Mouse (Mus musculus) myocyte (in vitro differentiated cells): Measurements from ENCODE around the gene Nup54. TPM values are rescaled to one million over a fixed set of nuclear protein-coding genes. Genes with fewer than 3 reads are reported as not detected.

Source experiments
- H3K27me3 ChIP-seq: one replicate; pipeline ENCODE4 v1.6.1; 2011; ENCODE audit not compliant: control insufficient read depth, insufficient read depth, insufficient read length
- H3K36me3 ChIP-seq: one replicate; pipeline ENCODE4 v1.6.1; 2011; ENCODE audit not compliant: control insufficient read depth, insufficient read depth
- H3K4me2 ChIP-seq: one replicate; pipeline ENCODE4 v1.6.1; 2011; ENCODE audit warnings: low read depth, control low read depth
- H3K4me3 ChIP-seq: one replicate; pipeline ENCODE4 v1.5.1; 2011; ENCODE audit warnings: mild to moderate bottlenecking, control low read depth, moderate library complexity
- H3K79me2 ChIP-seq: one replicate; pipeline ENCODE4 v1.6.1; 2011; ENCODE audit not compliant: control insufficient read depth, insufficient read depth
- H3ac ChIP-seq: one replicate; pipeline ENCODE4 v1.6.1; 2011; ENCODE audit not compliant: control insufficient read depth, insufficient read length
- CEBPB ChIP-seq: IDR thresholded peaks from 2 replicates; pipeline ENCODE4 v1.6.1; 2011; ENCODE audit warnings: mild to moderate bottlenecking, moderate library complexity; ENCODE audit not compliant: poor library complexity, insufficient read depth, severe bottlenecking
- E2F4 ChIP-seq: IDR thresholded peaks from one replicate; pipeline ENCODE4 v1.6.1; 2011; ENCODE audit warnings: mild to moderate bottlenecking, control low read depth, moderate library complexity; ENCODE audit not compliant: insufficient read depth
- MAX ChIP-seq: IDR thresholded peaks from one replicate; pipeline ENCODE4 v1.6.1; 2011; ENCODE audit warnings: low read depth, mild to moderate bottlenecking, control low read depth
- MYOD1 ChIP-seq, 3 experiments: IDR thresholded peaks; one replicate each; pipeline ENCODE4 v1.6.1; 2011; ENCODE audit warnings: control low read depth in 2 of 3, low read depth in 2 of 3, mild to moderate bottlenecking in 2 of 3, moderate library complexity in 1 of 3; ENCODE audit not compliant: insufficient read length in 2 of 3, control insufficient read depth in 1 of 3
- MYOG ChIP-seq, 3 experiments: IDR thresholded peaks; one replicate each; pipeline ENCODE4 v1.6.1; 2011; ENCODE audit warnings: control low read depth in 2 of 3, low read depth in 2 of 3, mild to moderate bottlenecking in 2 of 3; ENCODE audit not compliant: insufficient read length in 2 of 3, control insufficient read depth in 1 of 3, insufficient read depth in 1 of 3
- POLR2A ChIP-seq: IDR thresholded peaks from one replicate; pipeline ENCODE4 v1.6.1; 2011; ENCODE audit warnings: low read depth, mild to moderate bottlenecking, control low read depth, moderate library complexity; ENCODE audit not compliant: insufficient read length
- POLR2AphosphoS2 ChIP-seq: IDR thresholded peaks from one replicate; pipeline ENCODE4 v1.6.1; 2011; ENCODE audit warnings: low read depth, control low read depth; ENCODE audit not compliant: insufficient read length
- REST ChIP-seq: IDR thresholded peaks from one replicate; pipeline ENCODE4 v1.6.1; 2011; ENCODE audit warnings: mild to moderate bottlenecking, control low read depth, moderate library complexity; ENCODE audit not compliant: insufficient read depth, insufficient read length
- SRF ChIP-seq: IDR thresholded peaks from one replicate; pipeline ENCODE4 v1.6.1; 2011; ENCODE audit warnings: low read depth; ENCODE audit not compliant: control insufficient read depth, insufficient read length
- TCF12 ChIP-seq: IDR thresholded peaks from one replicate; pipeline ENCODE4 v1.6.1; 2011; ENCODE audit warnings: mild to moderate bottlenecking, control low read depth; ENCODE audit not compliant: poor library complexity, insufficient read depth, severe bottlenecking
- TCF3 ChIP-seq: IDR thresholded peaks from one replicate; pipeline ENCODE4 v1.6.1; 2011; ENCODE audit warnings: low read depth, control low read depth; ENCODE audit not compliant: insufficient read length
- USF1 ChIP-seq: IDR thresholded peaks from one replicate; pipeline ENCODE4 v1.6.1; 2011; ENCODE audit warnings: low read depth, mild to moderate bottlenecking, control low read depth, moderate library complexity
- polyA plus RNA-seq: library from polyadenylated mRNA; unstranded; fragments of >200 nt; fragmentation: generic; extraction: Trizol; gene quantifications from one replicate; pipeline ENCODE4 v1.2.1, GENCODE M21; 2012; ENCODE audit warnings: missing spikeins

The Nup54 gene
- polyA plus RNA-seq, 1 experiment, result 11.0 TPM

DNA sequence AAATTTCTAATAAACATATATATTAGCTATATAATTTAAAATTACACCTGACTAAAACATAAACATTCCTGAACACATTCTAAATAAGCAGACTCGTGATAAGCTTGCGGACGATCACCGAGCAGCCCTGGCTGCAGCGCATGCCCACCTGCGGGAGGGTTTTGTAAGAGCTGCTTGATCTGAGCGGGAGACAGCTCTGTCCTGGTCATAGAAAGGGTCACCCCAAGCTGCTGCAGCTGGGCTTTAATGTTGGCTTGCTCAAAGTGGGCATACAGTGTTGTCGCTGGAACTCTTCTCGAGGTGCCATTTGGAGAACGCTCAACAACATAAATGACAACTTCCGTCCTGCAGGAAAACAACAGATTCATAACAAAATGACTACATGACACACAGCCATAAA lies 10.9 kb downstream of the Nup54 start:
- no peak overlapping the region for H3K4me3 ChIP-seq
- peaks cover 71% of the 10 kb centered on the region for H3K36me3 ChIP-seq
- H3K27me3 ChIP-seq, result no peaks in the 10 kb centered on the region
- peaks cover 3% of the 10 kb centered on the region for H3K79me2 ChIP-seq
- no peak overlapping the region for H3K4me2 ChIP-seq
- H3ac ChIP-seq, result no peak overlapping the region
- TF ChIP-seq TCF12, result no peak
- no peak for TF ChIP-seq CEBPB
- TF ChIP-seq E2F4, result no peak
- no peak for TF ChIP-seq POLR2AphosphoS2
- no peak for TF ChIP-seq USF1
- no peak for TF ChIP-seq POLR2A
- no peak for TF ChIP-seq MYOG (IDR thresholded peaks at IDR 0.05; ENCODE audit: control insufficient read depth in 1 of 3, insufficient read depth in 1 of 3, insufficient read length in 2 of 3, low read depth in 2 of 3)
- TF ChIP-seq TCF3, result no peak
- no peak for TF ChIP-seq MAX
- no peak for TF ChIP-seq MYOD1 (IDR thresholded peaks at IDR 0.05; ENCODE audit: control insufficient read depth in 1 of 3, insufficient read length in 2 of 3, low read depth in 2 of 3)
- TF ChIP-seq SRF, result no peak

DNA sequence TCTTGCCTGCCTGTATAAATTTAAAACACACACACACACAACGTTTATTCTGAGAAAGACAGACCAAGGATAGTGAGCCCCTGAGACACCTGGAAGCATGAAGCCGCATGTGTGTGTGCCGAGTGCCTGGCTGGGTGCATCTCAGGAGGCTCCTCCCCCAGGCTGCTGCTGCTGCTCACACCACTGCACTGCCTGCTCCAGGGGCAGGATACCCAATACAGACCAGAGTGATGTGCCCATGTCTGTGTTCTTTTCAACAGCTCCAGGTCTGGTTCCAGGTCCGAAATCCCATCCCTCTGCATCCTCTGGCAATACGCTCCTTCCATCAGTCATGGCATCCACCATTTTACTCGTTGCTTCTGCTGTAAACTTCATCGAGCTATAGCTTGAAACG lies 21.0 kb downstream of the Nup54 start:
- Histone ChIP-seq H3K36me3 (peaks cover 19% of the 10 kb centered on the region), H3K4me2 (no peak overlapping the region)
- no peak for TF ChIP-seq MYOD1 (IDR thresholded peaks at IDR 0.05; ENCODE audit: control insufficient read depth in 1 of 3, insufficient read length in 2 of 3, low read depth in 2 of 3)
- no peak for TF ChIP-seq POLR2AphosphoS2
- no peak for TF ChIP-seq SRF
- TF ChIP-seq REST, result no peak
- no peak for TF ChIP-seq TCF12

GRCm38 (mm10) chr5:92413271-92413981 lies 21.6 kb downstream of the Nup54 start:
- no peak overlapping the region for H3ac ChIP-seq
- no peaks in the 10 kb centered on the region for H3K79me2 ChIP-seq
- TF ChIP-seq POLR2AphosphoS2, result no peak
- no peak for TF ChIP-seq REST
- no peak for TF ChIP-seq USF1
- no peak for TF ChIP-seq POLR2A
- TF ChIP-seq SRF, result no peak
- TF ChIP-seq TCF12, result no peak
- TF ChIP-seq MAX, result no peak
- no peak for TF ChIP-seq E2F4
- TF ChIP-seq MYOG (IDR thresholded peaks at IDR 0.05; ENCODE audit: control insufficient read depth in 1 of 3, insufficient read depth in 1 of 3, insufficient read length in 2 of 3, low read depth in 2 of 3), result no peak
- TF ChIP-seq TCF3, result no peak
- no peak for TF ChIP-seq CEBPB
- no peak for TF ChIP-seq MYOD1 (IDR thresholded peaks at IDR 0.05; ENCODE audit: control insufficient read depth in 1 of 3, insufficient read length in 2 of 3, low read depth in 2 of 3)
- H3K4me3 ChIP-seq, result no peak overlapping the region
- peaks cover 15% of the 10 kb centered on the region for H3K36me3 ChIP-seq
- H3K27me3 ChIP-seq, result no peaks in the 10 kb centered on the region
- H3K4me2 ChIP-seq, result no peak overlapping the region

More for the DNA sequence above, 21.0 kb downstream of the Nup54 start:
- Histone ChIP-seq H3ac (no peak overlapping the region), H3K27me3 (no peaks in the 10 kb centered on the region), H3K79me2 (no peaks in the 10 kb centered on the region), H3K4me3 (no peak overlapping the region)

- Histone ChIP-seq H3K27me3 (no peaks in the 10 kb centered on the region), H3K4me3 (no peak overlapping the region), H3K4me2 (no peak overlapping the region), H3K36me3 (peaks cover 5% of the 10 kb centered on the region), H3K79me2 (no peaks in the 10 kb centered on the region), H3ac (no peak overlapping the region)
- TF ChIP-seq MYOG (IDR thresholded peaks at IDR 0.05; ENCODE audit: control insufficient read depth in 1 of 3, insufficient read depth in 1 of 3, insufficient read length in 2 of 3, low read depth in 2 of 3), result no peak
- no peak for TF ChIP-seq E2F4
- TF ChIP-seq TCF12, result no peak
- TF ChIP-seq USF1, result no peak
- TF ChIP-seq TCF3, result no peak
- TF ChIP-seq MAX, result no peak
- no peak for TF ChIP-seq POLR2AphosphoS2
- no peak for TF ChIP-seq POLR2A
- no peak for TF ChIP-seq MYOD1 (IDR thresholded peaks at IDR 0.05; ENCODE audit: control insufficient read depth in 1 of 3, insufficient read length in 2 of 3, low read depth in 2 of 3)
- no peak for TF ChIP-seq REST
- TF ChIP-seq SRF, result no peak
- no peak for TF ChIP-seq CEBPB
Observed at GRCm38 (mm10) chr5:92411461-92412140, 23.4 kb downstream of the Nup54 start.
